Mouse (Mus musculus): ENCODE data around the gene Chrm5. TPM values are rescaled to one million over a fixed set of nuclear protein-coding genes. Genes with fewer than 3 reads are reported as not detected.

Gene Chrm5
- total and polyA plus RNA-seq, 3 experiments, result not detected

DNA sequence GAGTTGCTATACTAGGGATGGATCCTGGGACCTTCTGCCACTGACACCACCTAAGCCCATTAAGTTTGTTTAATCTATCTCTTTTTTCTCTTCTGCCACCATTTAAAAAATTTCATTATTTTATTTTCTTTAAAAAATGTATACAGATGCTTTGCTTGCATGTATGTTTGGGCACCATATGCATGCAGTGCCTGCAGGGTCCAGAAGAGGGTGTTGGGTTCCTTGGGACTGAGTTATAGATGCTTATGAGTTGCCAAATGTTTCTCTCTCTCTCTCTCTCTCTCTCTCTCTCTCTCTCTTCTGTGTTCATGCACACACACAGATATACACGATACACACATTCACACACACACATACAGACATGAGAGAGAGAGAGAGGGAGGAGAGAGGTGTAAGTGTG is 32.5 kb upstream of the Chrm5 start:
- Histone ChIP-seq H3K4me3 (ENCODE audit: low read depth, low read length) (no peak overlapping the region), H3K27me3 (ENCODE audit: insufficient read depth, low read length) (no peaks in the 10 kb centered on the region), H3K36me3 (replicated peaks) (peaks cover 26% of the 10 kb centered on the region), H3K4me1 (ENCODE audit: insufficient read depth, low read depth, low read length) (peaks cover 32% of the 10 kb centered on the region), H3K9me3 (replicated peaks) (no peaks in the 10 kb centered on the region)
- DNase-seq (ENCODE audit: low spot score), result no peak
- no peak for TF ChIP-seq CTCF (IDR thresholded peaks at IDR 0.05; ENCODE audit: low read depth, low read length)
- ATAC-seq (ENCODE audit: extremely low read depth, insufficient number of reproducible peaks, low FRiP score, poor library complexity, severe bottlenecking), result no peak

- Histone ChIP-seq H3K36me3 (replicated peaks) (peaks cover 14% of the 10 kb centered on the region), H3K27me3 (ENCODE audit: insufficient read depth, low read length) (no peaks in the 10 kb centered on the region), H3K4me3 (ENCODE audit: low read depth, low read length) (no peak overlapping the region; the same call in 1 of the 2 replicates), H3K9me3 (replicated peaks) (no peaks in the 10 kb centered on the region), H3K4me1 (ENCODE audit: insufficient read depth, low read depth, low read length) (peaks cover 53% of the 10 kb centered on the region)
- peak; percentile 97 for ATAC-seq (ENCODE audit: extremely low read depth, insufficient number of reproducible peaks, low FRiP score, poor library complexity, severe bottlenecking)
- DNase-seq (ENCODE audit: low spot score), result peak; percentile 55
- TF ChIP-seq GATA1 (IDR thresholded peaks at IDR 0.05; ENCODE audit: borderline replicate concordance, low read length) (no peak), TAL1 (conservative IDR thresholded peaks at IDR 0.05; ENCODE audit: low read depth, low read length) (peak; percentile 58), POLR2AphosphoS5 (IDR thresholded peaks at IDR 0.05; ENCODE audit: insufficient replicate concordance, low read depth, low read length) (no peak)
Measured at GRCm38 (mm10) chr2:112510140-112510539, 29.6 kb upstream of the Chrm5 start.

GRCm38 (mm10) chr2:112507444-112507843 is 26.9 kb upstream of the Chrm5 start:
- peaks cover 61% of the 10 kb centered on the region for H3K4me1 ChIP-seq (ENCODE audit: insufficient read depth, low read depth, low read length)
- H3K27me3 ChIP-seq (ENCODE audit: insufficient read depth, low read length), result no peaks in the 10 kb centered on the region
- no peak for DNase-seq (ENCODE audit: low spot score)
- TF ChIP-seq GATA1 (IDR thresholded peaks at IDR 0.05; ENCODE audit: borderline replicate concordance, low read length) (no peak), CTCF (IDR thresholded peaks at IDR 0.05; ENCODE audit: low read depth, low read length) (no peak), POLR2AphosphoS5 (IDR thresholded peaks at IDR 0.05; ENCODE audit: insufficient replicate concordance, low read depth, low read length) (no peak), TAL1 (conservative IDR thresholded peaks at IDR 0.05; ENCODE audit: low read depth, low read length) (no peak), GATA2 (IDR thresholded peaks at IDR 0.05; ENCODE audit: borderline replicate concordance, low read depth, low read length) (no peak)
- H3K4me3 ChIP-seq (ENCODE audit: low read depth, low read length), result no peak overlapping the region
- ATAC-seq (ENCODE audit: extremely low read depth, insufficient number of reproducible peaks, low FRiP score, poor library complexity, severe bottlenecking), result no peak
- no peaks in the 10 kb centered on the region for H3K9me3 ChIP-seq (replicated peaks)
- H3K36me3 ChIP-seq (replicated peaks), result peaks cover 15% of the 10 kb centered on the region

DNA sequence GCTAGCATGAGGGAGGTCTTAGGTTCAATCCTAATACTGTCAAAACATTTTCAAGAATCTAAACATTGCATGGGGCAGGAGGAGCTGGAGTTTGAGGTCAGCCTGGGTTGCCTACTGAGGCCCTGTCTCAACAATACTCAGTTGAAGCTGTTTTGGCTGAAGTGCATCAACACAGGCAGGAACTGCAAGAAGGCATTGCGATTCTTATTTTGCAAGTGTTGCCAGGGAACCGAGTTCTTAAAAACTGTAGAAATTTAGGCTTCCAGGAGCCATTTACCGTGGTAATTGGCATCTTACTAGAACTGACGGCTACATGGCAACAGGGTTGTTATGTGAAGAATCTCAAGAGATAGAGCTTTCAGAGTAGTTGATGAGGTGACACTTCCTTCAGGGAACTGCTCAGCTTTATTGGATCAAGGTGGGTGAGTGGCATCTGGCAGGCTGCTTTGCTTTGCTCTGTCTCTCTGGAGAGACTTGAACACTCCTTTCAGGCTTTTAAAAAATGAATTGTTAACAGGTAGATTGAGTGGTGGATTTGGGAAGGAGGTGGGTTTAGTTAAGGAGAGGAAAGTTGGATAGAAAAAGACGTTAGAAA is 26.4 kb upstream of the Chrm5 start:
- H3K27me3 ChIP-seq (ENCODE audit: insufficient read depth, low read length), result no peaks in the 10 kb centered on the region
- DNase-seq (ENCODE audit: low spot score) (no peak), ATAC-seq (ENCODE audit: extremely low read depth, insufficient number of reproducible peaks, low FRiP score, poor library complexity, severe bottlenecking) (no peak)
- peaks cover 62% of the 10 kb centered on the region for H3K4me1 ChIP-seq (ENCODE audit: insufficient read depth, low read depth, low read length)
- H3K9me3 ChIP-seq (replicated peaks), result no peaks in the 10 kb centered on the region
- H3K4me3 ChIP-seq (ENCODE audit: low read depth, low read length), result no peak overlapping the region
- H3K36me3 ChIP-seq (replicated peaks), result peaks cover 16% of the 10 kb centered on the region
- TF ChIP-seq CTCF (IDR thresholded peaks at IDR 0.05; ENCODE audit: low read depth, low read length) (no peak), TAL1 (conservative IDR thresholded peaks at IDR 0.05; ENCODE audit: low read depth, low read length) (no peak), GATA2 (IDR thresholded peaks at IDR 0.05; ENCODE audit: borderline replicate concordance, low read depth, low read length) (no peak), POLR2AphosphoS5 (IDR thresholded peaks at IDR 0.05; ENCODE audit: insufficient replicate concordance, low read depth, low read length) (no peak), GATA1 (IDR thresholded peaks at IDR 0.05; ENCODE audit: borderline replicate concordance, low read length) (no peak)

GRCm38 (mm10) chr2:112503978-112504377 is 23.4 kb upstream of the Chrm5 start:
- TF ChIP-seq GATA2 (IDR thresholded peaks at IDR 0.05; ENCODE audit: borderline replicate concordance, low read depth, low read length) (no peak), GATA1 (IDR thresholded peaks at IDR 0.05; ENCODE audit: borderline replicate concordance, low read length) (no peak), POLR2AphosphoS5 (IDR thresholded peaks at IDR 0.05; ENCODE audit: insufficient replicate concordance, low read depth, low read length) (no peak), TAL1 (conservative IDR thresholded peaks at IDR 0.05; ENCODE audit: low read depth, low read length) (no peak), CTCF (IDR thresholded peaks at IDR 0.05; ENCODE audit: low read depth, low read length) (no peak)
- Histone ChIP-seq H3K4me3 (ENCODE audit: low read depth, low read length) (no peak overlapping the region), H3K36me3 (replicated peaks) (peaks cover 19% of the 10 kb centered on the region), H3K4me1 (ENCODE audit: insufficient read depth, low read depth, low read length) (peaks cover 66% of the 10 kb centered on the region), H3K27me3 (ENCODE audit: insufficient read depth, low read length) (no peaks in the 10 kb centered on the region), H3K9me3 (replicated peaks) (no peaks in the 10 kb centered on the region)
- DNase-seq (ENCODE audit: low spot score) (no peak), ATAC-seq (ENCODE audit: extremely low read depth, insufficient number of reproducible peaks, low FRiP score, poor library complexity, severe bottlenecking) (no peak)

- TF ChIP-seq GATA1 (IDR thresholded peaks at IDR 0.05; ENCODE audit: borderline replicate concordance, low read length) (no peak), TAL1 (conservative IDR thresholded peaks at IDR 0.05; ENCODE audit: low read depth, low read length) (no peak), POLR2AphosphoS5 (IDR thresholded peaks at IDR 0.05; ENCODE audit: insufficient replicate concordance, low read depth, low read length) (no peak), GATA2 (IDR thresholded peaks at IDR 0.05; ENCODE audit: borderline replicate concordance, low read depth, low read length) (no peak), CTCF (IDR thresholded peaks at IDR 0.05; ENCODE audit: low read depth, low read length) (no peak)
- Histone ChIP-seq H3K4me3 (ENCODE audit: low read depth, low read length) (peak overlapping the region; percentile 33; the same call in 1 of the 2 replicates), H3K36me3 (replicated peaks) (peaks cover 27% of the 10 kb centered on the region), H3K9me3 (replicated peaks) (no peaks in the 10 kb centered on the region), H3K27me3 (ENCODE audit: insufficient read depth, low read length) (no peaks in the 10 kb centered on the region), H3K4me1 (ENCODE audit: insufficient read depth, low read depth, low read length) (peaks cover 57% of the 10 kb centered on the region)
- DNase-seq (ENCODE audit: low spot score) (peak; percentile 66), ATAC-seq (ENCODE audit: extremely low read depth, insufficient number of reproducible peaks, low FRiP score, poor library complexity, severe bottlenecking) (peak; percentile 95)
Measured at GRCm38 (mm10) chr2:112501209-112501608, 20.6 kb upstream of the Chrm5 start.

Data from G1E (cell line).